Mouse (Mus musculus) megakaryocyte progenitor cell, adult 5-6 weeks (primary cell): ENCODE measurements at regions not wholly inside any gene's neighbourhood (a gene's known extent, or its start where the extent isn't known, plus 50 kb on each side); places are given as distances from the start of the nearest gene placed in this dataset.
A peak's percentile ranks its signal among the peaks of the same experiment; 100 is the strongest.

Experiments used
- ATAC-seq: replicated peaks from 2 replicates; pipeline ENCODE4 v1.8.0; 2016; ENCODE audit warnings: mild to moderate bottlenecking, moderate TSS enrichment, inconsistent platforms; ENCODE audit not compliant: poor library complexity

- peak; percentile 90 for ATAC-seq
Measured at GRCm38 (mm10) chrX:145672776-145673175, 167.8 kb upstream of the Amot start.

- no peak for ATAC-seq
Measured at GRCm38 (mm10) chrX:145651647-145652046, 146.7 kb upstream of the Amot start.

- no peak for ATAC-seq
Measured at GRCm38 (mm10) chrX:145619649-145620048, 114.7 kb upstream of the Amot start.

- no peak for ATAC-seq
Measured at GRCm38 (mm10) chrX:145602085-145602484, 97.1 kb upstream of the Amot start.

- no peak for ATAC-seq
Measured at GRCm38 (mm10) chrX:145590733-145591132, 85.8 kb upstream of the Amot start.

GRCm38 (mm10) chrX:145567528-145567927 is 62.5 kb upstream of the Amot start:
- peak; percentile 81 for ATAC-seq

GRCm38 (mm10) chrX:145567073-145567472 is 62.1 kb upstream of the Amot start:
- no peak for ATAC-seq

- no peak for ATAC-seq
Measured at GRCm38 (mm10) chrX:145558881-145559280, 53.9 kb upstream of the Amot start.
